Comparison of ENCODE assay signal across 20 mouse cellular contexts in genomic region chr2:131825498-131825897, GRCm38 (mm10). TPM values are rescaled to one million over a fixed set of nuclear protein-coding genes. Genes with fewer than 3 reads are reported as not detected.
A peak's percentile ranks its signal among the peaks of the same experiment; 100 is the strongest.
DNase-seq lines count a peak whose midpoint lies in the region; ATAC-seq and TF ChIP-seq lines count a peak whose summit lies in the region.
"Had no signal": no experiment of that assay in that cellular context is flagged by ENCODE, and none has a peak within 500 bp of the region (broad histone marks: within the 10 kb centered on the region; RNA-seq: fewer than 3 reads in every experiment).

No protein-coding gene starts in this region.

- peak; percentile 96 for TF ChIP-seq EP300 in liver, postnatal 0 days (IDR thresholded peaks at IDR 0.05; ENCODE audit: low read depth)

- H3K36me3 ChIP-seq in heart, embryonic 11.5 days (ENCODE audit: control insufficient read depth, insufficient read depth, low read length), result no peaks in the 10 kb centered on the region
- no peaks in the 10 kb centered on the region for H3K36me3 ChIP-seq in G1E (replicated peaks)
- no peaks in the 10 kb centered on the region for H3K36me3 ChIP-seq in liver, postnatal 0 days (replicated peaks; ENCODE audit: insufficient read depth, low read length)
- H3K36me3 ChIP-seq: embryonic facial prominence, embryonic 12.5 days; forebrain, embryonic 12.5 days; hindbrain, embryonic 15.5 days; limb, embryonic 10.5 days had no signal

- H3K4me2 ChIP-seq in heart, embryonic 11.5 days, result no peak overlapping the region
- H3K4me2 ChIP-seq in liver, postnatal 0 days (ENCODE audit: low read depth, low read length), result peak overlapping the region; percentile 34; the same call in 1 of the 2 replicates
- H3K4me2 ChIP-seq: embryonic facial prominence, embryonic 12.5 days; forebrain, embryonic 12.5 days; hindbrain, embryonic 15.5 days had no signal

- H3K27me3 ChIP-seq in heart, embryonic 11.5 days (ENCODE audit: control insufficient read depth, insufficient read depth, low read length), result no peaks in the 10 kb centered on the region
- no peaks in the 10 kb centered on the region; the same call in 1 of the 2 replicates for H3K27me3 ChIP-seq in G1E (ENCODE audit: insufficient read depth, low read length)
- no peaks in the 10 kb centered on the region for H3K27me3 ChIP-seq in liver, postnatal 0 days (ENCODE audit: insufficient read depth, low read length)
- H3K27me3 ChIP-seq: CH12.LX; embryonic facial prominence, embryonic 12.5 days; hindbrain, embryonic 15.5 days had no signal

- H3K4me1 ChIP-seq in heart, embryonic 11.5 days (ENCODE audit: control insufficient read depth, insufficient read depth, low read length), result peaks cover 7% of the 10 kb centered on the region
- H3K4me1 ChIP-seq in G1E (ENCODE audit: insufficient read depth, low read depth, low read length), result peaks cover 82% of the 10 kb centered on the region
- H3K4me1 ChIP-seq in liver, postnatal 0 days (ENCODE audit: insufficient read depth), result peaks cover 30% of the 10 kb centered on the region
- H3K4me1 ChIP-seq: embryonic facial prominence, embryonic 12.5 days; hindbrain, embryonic 15.5 days had no signal

- no peak overlapping the region for H3K4me3 ChIP-seq in heart, embryonic 11.5 days (ENCODE audit: low read depth, low read length)
- no peak overlapping the region; the same call in 1 of the 2 replicates for H3K4me3 ChIP-seq in G1E (ENCODE audit: low read depth, low read length)
- no peak overlapping the region for H3K4me3 ChIP-seq in liver, postnatal 0 days (ENCODE audit: low read depth, low read length)
- H3K4me3 ChIP-seq in layer of hippocampus, adult 2 months, result no peak overlapping the region
- H3K4me3 ChIP-seq: embryonic facial prominence, embryonic 12.5 days; forebrain, embryonic 12.5 days; hindbrain, embryonic 15.5 days; limb, embryonic 10.5 days had no signal

- H3K27ac ChIP-seq in heart, embryonic 11.5 days (ENCODE audit: low read depth, low read length), result no peak overlapping the region
- peak overlapping the region; percentile 81 for H3K27ac ChIP-seq in liver, postnatal 0 days (ENCODE audit: low read depth)
- no peak overlapping the region for H3K27ac ChIP-seq in layer of hippocampus, adult 2 months
- H3K27ac ChIP-seq: embryonic facial prominence, embryonic 12.5 days; forebrain, embryonic 12.5 days; hindbrain, embryonic 15.5 days; limb, embryonic 10.5 days had no signal

- no peak overlapping the region for H3K9ac ChIP-seq in heart, embryonic 11.5 days (ENCODE audit: low read depth, low read length)
- H3K9ac ChIP-seq in liver, postnatal 0 days (replicated peaks), result peak overlapping the region; percentile 18; the same call in 1 of the 2 replicates
- H3K9ac ChIP-seq: embryonic facial prominence, embryonic 12.5 days; forebrain, embryonic 12.5 days; hindbrain, embryonic 15.5 days had no signal

- peak; percentile 69 for DNase-seq in heart, adult 11 months
- DNase-seq in G1E (ENCODE audit: low spot score) (peak; percentile 42), MN1 (ENCODE audit: low spot score) (no peak)
- DNase-seq in liver, postnatal 0 days, result peak; percentile 72
- no peak for DNase-seq in left cerebral cortex, adult 8-10 months (ENCODE audit: low spot score in 2 of 2)
- no peak for DNase-seq in layer of hippocampus, adult 2 months (ENCODE audit: low spot score in 2 of 2)
- DNase-seq: cerebellum, postnatal 25 days; lung, postnatal 10 days; midbrain, embryonic 14.5 days; thymus, postnatal 4 days had no signal

- WGBS in heart, embryonic 11.5 days (ENCODE audit: insufficient replicate concordance), result 6% methylated on average over 2 of the region's 2 CpGs
- 44% methylated on average over 2 of the region's 2 CpGs for WGBS in liver, postnatal 0 days (ENCODE audit: insufficient replicate concordance)

- no peak for ATAC-seq in heart, embryonic 11.5 days (replicated peaks; ENCODE audit: insufficient number of reproducible peaks, low FRiP score, low TSS enrichment)
- peak; percentile 72 for ATAC-seq in G1E (ENCODE audit: extremely low read depth, insufficient number of reproducible peaks, low FRiP score, poor library complexity, severe bottlenecking)
- peak; percentile 86 for ATAC-seq in erythroid progenitor cell, adult 5-6 weeks (replicated peaks; ENCODE audit: low FRiP score, poor library complexity, severe bottlenecking)
- ATAC-seq in liver, postnatal 0 days, result peak; percentile 97

- no peak for TF ChIP-seq CTCF in G1E (IDR thresholded peaks at IDR 0.05; ENCODE audit: low read depth, low read length)
- peak; percentile 81 for TF ChIP-seq CTCF in liver, postnatal 0 days (IDR thresholded peaks at IDR 0.05; ENCODE audit: low read depth)
- no peak for TF ChIP-seq CTCF in layer of hippocampus, adult 2 months (conservative IDR thresholded peaks at IDR 0.05)

- H3K9me3 ChIP-seq in heart, embryonic 11.5 days (replicated peaks; ENCODE audit: control insufficient read depth, low read length), result no peaks in the 10 kb centered on the region
- H3K9me3 ChIP-seq in G1E (replicated peaks), result peaks cover 4% of the 10 kb centered on the region
- no peaks in the 10 kb centered on the region for H3K9me3 ChIP-seq in liver, postnatal 0 days (ENCODE audit: low read length)
- H3K9me3 ChIP-seq: embryonic facial prominence, embryonic 12.5 days; forebrain, embryonic 12.5 days; hindbrain, embryonic 15.5 days; limb, embryonic 10.5 days had no signal

RNA-seq across cellular contexts. Expression of gene Erv3, which starts 34.0 kb away (rescaled TPM):
- polyA plus RNA-seq in heart, embryonic 11.5 days (2014; fragmentation: Nextera tagmentation; extraction: Ambion mirVana), result not detected in 2 replicates
- total RNA-seq in G1E (2014; fragmentation: Nextera tagmentation), result 393 and 534 TPM in 2 replicates
- total RNA-seq in G1E (2017), result 60.3 and 62.5 TPM in 2 replicates
- polyA plus RNA-seq in G1E (2012), result 5.2 and 5.9 TPM in 2 replicates
- not detected in 2 replicates for total RNA-seq in erythroid progenitor cell, adult 5-6 weeks (2015; ENCODE audit: low replicate concordance)
- not detected in 2 replicates for total RNA-seq in erythroid progenitor cell, adult 5-6 weeks (2017; ENCODE audit: low replicate concordance)
- polyA plus RNA-seq in liver, postnatal 0 days (2015; fragmentation: Nextera tagmentation; extraction: Ambion mirVana), result not detected in 2 replicates
- total RNA-seq in left cerebral cortex, adult 8-10 months (2022), result under 1 TPM; 0.13 to 0.27 (median 0.25) TPM
- under 1 TPM in 1 of 2 experiments, not detected in 1; 0.12 TPM for total RNA-seq in layer of hippocampus, adult 2 months (2021)
- total RNA-seq: adrenal gland, adult 18-20 months; CH12.LX had no signal
- polyA plus RNA-seq: embryonic facial prominence, embryonic 12.5 days; forebrain, embryonic 12.5 days; heart, embryonic 16.5 days; hindbrain, embryonic 15.5 days; kidney, embryonic 16.5 days; limb, embryonic 10.5 days; midbrain, embryonic 14.5 days had no signal

Comparison
In these comparisons a context has a peak if more than half of its experiments do, and no peak if none do; other contexts are left out.
1. DNase-seq: peak in heart, adult 11 months (single experiment), G1E (single experiment) and liver, postnatal 0 days (single experiment); none in MN1 (single experiment), left cerebral cortex, adult 8-10 months (0 of 2) and layer of hippocampus, adult 2 months (0 of 2).
2. RNA of gene Erv3, which starts 34.0 kb away (total RNA-seq): 60.3 to 534 TPM in G1E; 0.13 to 0.27 TPM in left cerebral cortex, adult 8-10 months, 0.12 TPM in layer of hippocampus, adult 2 months and not detected in erythroid progenitor cell, adult 5-6 weeks; every median in the first group is over 10 times any median in the second.